Mouse (Mus musculus): ENCODE results near the gene Cand2. TPM values are rescaled to one million over a fixed set of nuclear protein-coding genes. Genes with fewer than 3 reads are reported as not detected.

Cand2 gene
- polyA plus RNA-seq, 2 experiments: 1.7 to 2.4 TPM

GRCm38 (mm10) chr6:115772201-115772600 is 2.1 kb upstream of the Cand2 start:
- H3K4me2 ChIP-seq (ENCODE audit: low read depth): no peak overlapping the region
- TF ChIP-seq EP300 (IDR thresholded peaks at IDR 0.05; ENCODE audit: low read depth) (no peak), CTCF (IDR thresholded peaks at IDR 0.05; ENCODE audit: low read depth) (no peak; the same call in 1 of the 2 replicates)
- H3K9ac ChIP-seq (replicated peaks): no peak overlapping the region
- no peaks in the 10 kb centered on the region for H3K36me3 ChIP-seq (replicated peaks; ENCODE audit: control insufficient read depth, insufficient read depth, low read depth)
- 66% methylated on average over 6 of the region's 6 CpGs for WGBS (ENCODE audit: insufficient replicate concordance)
- H3K4me1 ChIP-seq (replicated peaks; ENCODE audit: control insufficient read depth in 2 of 2, insufficient read depth in 2 of 2, low read length in 1 of 2): peaks cover 3 to 24% of the 10 kb centered on the region in 2 experiments; a peak in 3 of 4 replicates
- no peaks in the 10 kb centered on the region for H3K9me3 ChIP-seq (ENCODE audit: control insufficient read depth, low read length)
- no peak overlapping the region for H3K4me3 ChIP-seq (ENCODE audit: insufficient read depth in 1 of 2, low read depth in 2 of 2, low read length in 2 of 2)
- no peak for ATAC-seq (ENCODE audit: insufficient read depth)
- no peaks in the 10 kb centered on the region for H3K27me3 ChIP-seq (ENCODE audit: control insufficient read depth, insufficient read depth, low read length)
- no peak overlapping the region for H3K27ac ChIP-seq
- no peak for DNase-seq (ENCODE audit: low read depth in 3 of 3, low spot score in 3 of 3)

DNA sequence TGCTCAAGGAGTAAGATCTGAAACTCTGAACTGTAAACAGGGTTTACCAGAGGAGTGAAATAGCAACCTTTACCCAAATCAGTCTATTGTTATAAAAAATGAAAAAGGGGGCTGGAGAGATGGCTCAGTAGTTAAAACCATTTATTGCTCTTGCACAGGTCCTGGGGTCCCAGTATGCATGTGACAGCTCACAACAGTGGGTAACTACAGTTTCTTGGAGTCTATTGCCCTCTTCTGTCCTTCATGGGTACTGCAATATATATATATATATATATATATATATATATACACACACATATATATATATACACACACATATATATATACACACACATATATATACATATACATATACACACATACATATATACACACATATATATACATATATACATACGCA is 1.7 kb upstream of the Cand2 start:
- Histone ChIP-seq H3K27me3 (ENCODE audit: control insufficient read depth, insufficient read depth, low read length) (no peaks in the 10 kb centered on the region), H3K27ac (no peak overlapping the region), H3K9me3 (ENCODE audit: control insufficient read depth, low read length) (no peaks in the 10 kb centered on the region), H3K4me3 (ENCODE audit: insufficient read depth in 1 of 2, low read depth in 2 of 2, low read length in 2 of 2) (no peak overlapping the region), H3K4me2 (ENCODE audit: low read depth) (no peak overlapping the region), H3K9ac (replicated peaks) (no peak overlapping the region), H3K36me3 (replicated peaks; ENCODE audit: control insufficient read depth, insufficient read depth, low read depth) (no peaks in the 10 kb centered on the region), H3K4me1 (replicated peaks; ENCODE audit: control insufficient read depth in 2 of 2, insufficient read depth in 2 of 2, low read length in 1 of 2) (peaks cover 3 to 20% of the 10 kb centered on the region in 2 experiments; a peak in 3 of 4 replicates)
- DNase-seq (ENCODE audit: low read depth in 3 of 3, low spot score in 3 of 3): no peak
- TF ChIP-seq EP300 (IDR thresholded peaks at IDR 0.05; ENCODE audit: low read depth): no peak
- peak; percentile 41; the same call in 1 of the 2 replicates for TF ChIP-seq CTCF (IDR thresholded peaks at IDR 0.05; ENCODE audit: low read depth)
- no peak for ATAC-seq (ENCODE audit: insufficient read depth)
- 73% methylated on average over 1 of the region's 1 CpGs for WGBS (ENCODE audit: insufficient replicate concordance)

DNA sequence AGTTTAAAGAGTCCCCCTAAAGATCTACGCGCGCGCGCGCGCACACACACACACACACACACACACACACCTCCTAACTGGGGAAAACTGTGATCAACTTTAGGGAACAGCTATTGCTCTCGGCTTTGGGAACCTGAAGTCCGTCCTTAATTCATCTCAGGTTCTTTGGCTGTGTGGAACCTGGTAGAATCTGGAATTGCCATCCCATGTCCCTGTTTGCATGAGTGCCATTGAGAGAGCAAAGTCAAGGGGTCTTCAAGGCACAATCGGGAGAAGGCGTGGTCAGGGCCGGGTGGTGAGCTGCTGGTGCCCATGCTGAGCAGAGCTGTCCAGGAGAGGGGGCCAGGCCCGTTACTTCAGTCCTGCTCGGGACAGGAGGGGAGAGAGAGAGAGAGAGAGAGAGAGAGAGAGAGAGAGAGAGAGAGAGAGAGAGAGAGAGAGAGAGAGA is 348 bp upstream of the Cand2 start:
- Histone ChIP-seq H3K4me1 (replicated peaks; ENCODE audit: control insufficient read depth in 2 of 2, insufficient read depth in 2 of 2, low read length in 1 of 2) (peaks cover 3 to 14% of the 10 kb centered on the region in 2 experiments; a peak in 3 of 4 replicates), H3K27me3 (ENCODE audit: control insufficient read depth, insufficient read depth, low read length) (no peaks in the 10 kb centered on the region), H3K4me2 (ENCODE audit: low read depth) (peak overlapping the region; percentile 80), H3K27ac (no peak overlapping the region), H3K9me3 (ENCODE audit: control insufficient read depth, low read length) (no peaks in the 10 kb centered on the region), H3K9ac (replicated peaks) (peak overlapping the region; percentile 34; the same call in 1 of the 2 replicates), H3K4me3 (ENCODE audit: insufficient read depth in 1 of 2, low read depth in 2 of 2, low read length in 2 of 2) (peak overlapping the region; percentile 34 to 46), H3K36me3 (replicated peaks; ENCODE audit: control insufficient read depth, insufficient read depth, low read depth) (no peaks in the 10 kb centered on the region)
- TF ChIP-seq EP300 (IDR thresholded peaks at IDR 0.05; ENCODE audit: low read depth): no peak
- no peak for TF ChIP-seq CTCF (IDR thresholded peaks at IDR 0.05; ENCODE audit: low read depth)
- ATAC-seq (ENCODE audit: insufficient read depth): peak; percentile 40; the same call in 1 of the 2 replicates
- WGBS (ENCODE audit: insufficient replicate concordance): 2% methylated on average over 14 of the region's 14 CpGs
- DNase-seq (ENCODE audit: low read depth in 3 of 3, low spot score in 3 of 3): no peak

- no peak for ATAC-seq (ENCODE audit: insufficient read depth)
- no peak overlapping the region; the same call in 1 of the 2 replicates for H3K9ac ChIP-seq (replicated peaks)
Observed at GRCm38 (mm10) chr6:115775838-115776237, 1.5 kb downstream of the Cand2 start.

DNA sequence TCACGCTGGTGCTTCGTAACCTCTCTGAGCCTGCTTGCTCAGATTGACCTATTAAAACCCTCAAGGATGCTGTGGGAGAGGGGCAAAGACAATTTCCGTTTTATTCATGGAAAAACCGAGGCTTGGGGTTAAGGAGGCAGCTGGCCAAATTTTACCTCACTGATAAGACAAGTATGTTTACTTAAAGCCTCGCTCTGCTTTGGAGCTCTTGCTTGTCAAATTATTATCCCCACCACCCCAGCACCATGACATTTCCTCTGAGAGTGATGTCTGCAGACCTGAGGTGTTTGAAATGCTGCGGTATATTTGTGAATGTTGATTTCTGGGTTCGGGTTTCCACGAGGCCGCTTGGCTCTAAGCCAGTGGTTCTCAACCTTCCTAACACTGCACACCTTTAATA is 2.0 kb downstream of the Cand2 start:
- no peak for DNase-seq (ENCODE audit: low read depth in 3 of 3, low spot score in 3 of 3)
- peaks cover 3 to 11% of the 10 kb centered on the region in 2 experiments; a peak in 3 of 4 replicates for H3K4me1 ChIP-seq (replicated peaks; ENCODE audit: control insufficient read depth in 2 of 2, insufficient read depth in 2 of 2, low read length in 1 of 2)
- no peaks in the 10 kb centered on the region for H3K9me3 ChIP-seq (ENCODE audit: control insufficient read depth, low read length)
- H3K4me3 ChIP-seq (ENCODE audit: insufficient read depth in 1 of 2, low read depth in 2 of 2, low read length in 2 of 2): no peak overlapping the region
- ATAC-seq (ENCODE audit: insufficient read depth): no peak
- no peak overlapping the region for H3K9ac ChIP-seq (replicated peaks)
- H3K36me3 ChIP-seq (replicated peaks; ENCODE audit: control insufficient read depth, insufficient read depth, low read depth): no peaks in the 10 kb centered on the region; the same call in 1 of the 2 replicates
- no peaks in the 10 kb centered on the region for H3K27me3 ChIP-seq (ENCODE audit: control insufficient read depth, insufficient read depth, low read length)
- peak overlapping the region; percentile 13; the same call in 1 of the 2 replicates for H3K4me2 ChIP-seq (ENCODE audit: low read depth)
- WGBS (ENCODE audit: insufficient replicate concordance): 41% methylated on average over 9 of the region's 9 CpGs
- H3K27ac ChIP-seq: no peak overlapping the region
- no peak for TF ChIP-seq EP300 (IDR thresholded peaks at IDR 0.05; ENCODE audit: low read depth)
- TF ChIP-seq CTCF (IDR thresholded peaks at IDR 0.05; ENCODE audit: low read depth): no peak

More at GRCm38 (mm10) chr6:115775838-115776237, 1.5 kb downstream of the Cand2 start:
- H3K36me3 ChIP-seq (replicated peaks; ENCODE audit: control insufficient read depth, insufficient read depth, low read depth): no peaks in the 10 kb centered on the region; the same call in 1 of the 2 replicates
- H3K9me3 ChIP-seq (ENCODE audit: control insufficient read depth, low read length): no peaks in the 10 kb centered on the region
- no peaks in the 10 kb centered on the region for H3K27me3 ChIP-seq (ENCODE audit: control insufficient read depth, insufficient read depth, low read length)
- H3K4me3 ChIP-seq (ENCODE audit: insufficient read depth in 1 of 2, low read depth in 2 of 2, low read length in 2 of 2): peak overlapping the region in 1 of 2 experiments; percentile 70; a peak in 1 of 4 replicates
- peaks cover 3 to 11% of the 10 kb centered on the region in 2 experiments; a peak in 3 of 4 replicates for H3K4me1 ChIP-seq (replicated peaks; ENCODE audit: control insufficient read depth in 2 of 2, insufficient read depth in 2 of 2, low read length in 1 of 2)
- DNase-seq (ENCODE audit: low read depth in 3 of 3, low spot score in 3 of 3): no peak
- H3K27ac ChIP-seq: no peak overlapping the region
- peak overlapping the region; percentile 79 for H3K4me2 ChIP-seq (ENCODE audit: low read depth)
- no peak for TF ChIP-seq CTCF (IDR thresholded peaks at IDR 0.05; ENCODE audit: low read depth)
- no peak for TF ChIP-seq EP300 (IDR thresholded peaks at IDR 0.05; ENCODE audit: low read depth)
- WGBS (ENCODE audit: insufficient replicate concordance): 35% methylated on average over 3 of the region's 3 CpGs
